Mouse (Mus musculus): ENCODE results near the gene Nradd. TPM values are rescaled to one million over a fixed set of nuclear protein-coding genes. Genes with fewer than 3 reads are reported as not detected.

Gene Nradd
- total RNA-seq, 2 experiments from 2014 or later: 1.4 to 2.0 TPM

DNA sequence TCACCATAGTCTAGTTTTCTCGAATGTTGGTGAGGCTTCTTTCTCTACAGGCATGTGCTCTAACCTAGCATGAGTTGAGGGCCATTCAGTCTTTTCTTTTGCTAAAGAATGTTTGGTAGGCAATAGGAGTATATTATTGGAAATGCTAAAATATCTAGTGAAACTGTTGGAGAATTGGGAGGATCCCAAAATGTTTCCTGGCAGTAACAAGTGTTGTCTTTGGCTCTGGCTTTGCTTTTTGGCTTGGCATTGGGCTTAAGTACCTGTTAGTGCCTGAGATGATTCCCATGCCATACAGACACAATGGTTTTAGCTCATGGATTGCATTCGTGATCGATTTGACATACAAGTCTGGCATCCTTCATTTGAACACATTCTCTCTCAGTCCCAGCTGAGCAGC is 12.8 kb downstream of the Nradd start:
- peak in 1 of 2 experiments; percentile 36 for DNase-seq

- DNase-seq: no peak
Observed at GRCm38 (mm10) chr9:110583521-110583920, 40.7 kb downstream of the Nradd start.

DNA sequence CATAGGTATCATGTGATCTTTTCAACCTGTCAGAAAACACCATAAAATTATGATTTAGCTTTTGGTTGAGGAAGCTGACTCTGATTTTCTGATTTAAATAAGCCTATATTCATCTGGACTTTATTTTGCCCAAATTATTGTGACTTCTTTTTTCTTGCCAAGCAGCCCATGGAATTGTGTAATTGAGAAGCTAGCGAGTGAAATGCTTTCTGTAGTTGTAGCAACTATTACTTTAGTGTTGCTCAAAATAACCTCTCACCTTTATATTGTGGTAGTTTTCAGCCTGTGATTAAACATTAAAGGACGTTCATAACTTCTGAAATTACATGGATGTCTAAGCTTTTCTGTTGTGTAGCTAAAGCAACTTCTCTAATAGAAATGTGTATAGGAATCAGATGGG is 42.1 kb downstream of the Nradd start:
- no peak for DNase-seq

Small RNAs within 50 kb of the gene (microRNA-seq; reads per million reads assigned to microRNA genes)
- gene Mir8107: 0 reads per million in 2 experiments

Other genes with a start within 250 kb of the Nradd start
- 10 to 100 TPM; 13.4 to 14.6 TPM for gene Ptpn23, start 216.2 kb downstream of the Nradd start, total RNA-seq (2021)
- not detected for gene Ngp, start 204.7 kb downstream of the Nradd start, total RNA-seq (2021)
- gene Klhl18, start 147.8 kb downstream of the Nradd start, total RNA-seq (2021): 10 to 100 TPM; 12.4 to 14.0 TPM
- 1 to 10 TPM in 1 of 2 experiments, under 1 TPM in 1; 0.27 to 1.3 TPM for gene Kif9, start 147.5 kb downstream of the Nradd start, total RNA-seq (2021)
- gene Setd2, start 91.9 kb downstream of the Nradd start, total RNA-seq (2021): 10 to 100 TPM; 39.7 to 40.5 TPM
- gene Nbeal2, start 29.7 kb upstream of the Nradd start, total RNA-seq (2021): 1 to 10 TPM; 6.8 to 7.6 TPM
- gene Ccdc12, start 32.1 kb upstream of the Nradd start, total RNA-seq (2021): 10 to 100 TPM; 57.3 to 61.5 TPM
- gene Myl3, start 117.4 kb upstream of the Nradd start, total RNA-seq (2021): over 10,000 TPM; 10,039 to 12,689 TPM
- gene Pth1r, start 122.7 kb upstream of the Nradd start, total RNA-seq (2021): 1 to 10 TPM; 4.6 to 6.3 TPM
- not detected for gene Prss42, start 173.7 kb upstream of the Nradd start, total RNA-seq (2021)
- not detected for gene Prss44, start 189.5 kb upstream of the Nradd start, total RNA-seq (2021)
- not detected for gene Prss43, start 202.2 kb upstream of the Nradd start, total RNA-seq (2021)
- not detected for gene Prss45, start 210.1 kb upstream of the Nradd start, total RNA-seq (2021)
- not detected for gene Prss46, start 220.1 kb upstream of the Nradd start, total RNA-seq (2021)
- not detected for gene Prss50, start 233.5 kb upstream of the Nradd start, total RNA-seq (2021)